Mouse (Mus musculus) frontal cortex, postnatal 25 days (tissue): Measurements from ENCODE around the gene Taf6.
A peak's percentile ranks its signal among the peaks of the same experiment; 100 is the strongest.
"Not testable (repeated sequence)": the region's sequence is repeated elsewhere in the genome, so short reads cannot be mapped to it uniquely, and the experiment has no call there.

ENCODE experiments used
- DNase-seq, 2 experiments: peaks; one replicate each; pipeline ENCODE4 v3.0.0; 2022; ENCODE audit warnings: low spot score in 2 of 2

The Taf6 gene

DNA sequence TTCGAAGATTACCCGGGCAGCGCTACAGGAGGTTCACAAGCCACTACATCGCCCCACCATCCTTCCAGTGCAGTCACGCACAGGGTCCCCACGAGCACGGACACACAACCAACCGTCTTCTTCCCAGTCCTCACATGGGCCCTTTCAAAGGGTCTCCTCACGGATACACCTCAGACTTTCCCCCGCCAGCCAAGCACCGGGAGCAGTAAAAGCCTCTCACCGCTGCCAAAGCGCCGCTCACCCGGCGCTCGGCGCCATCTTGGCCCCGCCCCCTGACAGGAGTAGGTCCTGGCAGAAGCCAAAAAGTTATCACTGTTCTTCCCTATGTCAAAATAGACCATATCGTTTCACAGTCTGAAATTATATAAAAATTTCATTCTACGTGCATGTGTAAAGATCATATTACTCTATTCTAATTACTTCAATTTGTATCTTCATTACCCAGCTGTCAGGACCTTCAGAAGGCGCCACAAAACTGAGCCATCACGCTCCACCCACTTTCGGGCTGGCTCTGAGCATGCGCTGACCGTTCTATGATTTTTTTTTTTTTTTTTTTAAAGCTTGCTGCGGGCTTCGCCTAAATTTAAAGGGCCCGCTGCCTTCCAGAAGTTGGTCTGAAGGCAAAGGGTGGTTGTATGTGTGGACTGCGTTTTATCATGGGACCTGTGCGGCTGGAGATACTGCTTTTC lies at the start of gene Taf6, which contains the start of gene Cnpy4:
Gene Taf6, minus strand, starts transcription at position 502 of the 689 bp plus-strand sequence.
Gene Cnpy4, plus strand, starts transcription at position 536 of the 689 bp plus-strand sequence.
- DNase-seq: peak; percentile 57 to 65

DNA sequence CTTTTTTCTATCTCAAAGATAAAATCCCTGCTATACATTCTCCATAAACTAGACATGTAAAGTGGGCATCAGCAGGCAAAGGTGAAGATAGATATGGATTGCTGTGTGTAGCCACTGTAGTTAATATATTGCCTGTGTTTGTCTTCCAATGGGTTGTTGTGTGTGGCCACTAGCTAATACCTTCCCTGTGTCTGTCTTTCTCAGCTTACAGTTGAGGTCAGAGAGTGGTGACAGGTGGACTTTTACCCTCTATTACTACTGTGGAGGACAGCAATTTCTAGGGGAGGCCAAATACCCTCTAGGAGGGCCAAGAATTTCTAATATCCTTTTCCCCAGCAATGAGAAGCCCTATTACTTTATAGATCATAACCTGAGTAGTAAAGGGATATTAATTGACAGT lies 47.0 kb upstream of the Taf6 start:
- DNase-seq: no peak

DNA sequence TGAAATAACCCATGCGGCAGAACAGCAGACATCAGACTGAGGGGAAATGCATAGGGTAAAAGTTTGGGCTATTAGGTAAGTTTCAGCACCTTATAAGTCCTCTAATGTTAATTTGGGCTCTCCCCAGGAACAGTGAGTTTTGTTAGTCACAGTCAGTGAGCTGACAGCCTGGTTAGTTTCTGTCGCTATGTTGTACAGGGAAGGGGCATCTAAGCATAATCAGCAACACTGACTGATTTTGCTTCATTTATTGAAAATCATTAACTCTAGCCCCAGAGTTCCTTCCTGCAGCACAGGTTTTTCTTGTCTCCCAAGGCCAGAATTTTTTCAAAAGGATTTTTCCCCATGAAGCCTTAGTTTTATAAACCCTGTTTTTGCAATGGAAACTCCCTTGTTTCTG lies 46.5 kb upstream of the Taf6 start:
- DNase-seq: no peak

DNA sequence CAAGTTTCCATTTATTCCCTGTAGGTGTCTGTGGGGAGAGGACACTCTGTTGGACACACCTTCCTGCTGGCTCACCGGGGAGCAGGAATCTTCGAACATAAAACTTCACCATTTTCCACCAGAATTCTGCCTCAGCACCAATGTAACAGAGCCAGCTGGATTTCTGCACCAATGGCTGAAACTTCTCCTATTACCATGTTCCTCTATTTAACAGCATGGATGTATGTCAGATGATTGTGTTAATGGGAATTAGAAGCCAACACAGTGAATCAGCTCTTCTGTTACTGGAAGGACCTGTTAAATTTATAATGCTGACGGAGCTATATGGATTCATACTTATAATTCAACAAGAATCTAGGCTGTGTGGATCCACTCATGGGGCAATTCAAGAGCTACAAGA lies 42.3 kb upstream of the Taf6 start:
- no peak for DNase-seq

DNA sequence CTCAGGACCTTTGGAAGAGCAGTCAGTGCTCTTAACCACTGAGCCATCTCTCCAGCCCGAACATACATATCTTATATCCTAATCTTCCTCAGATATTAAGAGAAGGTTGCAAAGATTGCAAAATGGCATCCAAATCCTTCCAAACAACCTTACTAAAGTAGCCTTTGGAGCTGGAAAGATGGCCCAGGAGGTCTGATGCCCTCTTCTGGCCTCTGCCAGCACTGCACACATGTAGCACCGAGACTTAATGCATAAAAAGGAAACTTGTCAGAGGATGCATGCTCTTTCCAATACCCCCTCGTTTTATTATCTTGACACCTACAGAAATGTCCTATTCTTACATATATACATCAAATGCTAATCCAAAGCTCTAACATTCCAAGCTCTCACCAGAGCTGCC lies 40.8 kb upstream of the Taf6 start:
- no peak for DNase-seq

DNA sequence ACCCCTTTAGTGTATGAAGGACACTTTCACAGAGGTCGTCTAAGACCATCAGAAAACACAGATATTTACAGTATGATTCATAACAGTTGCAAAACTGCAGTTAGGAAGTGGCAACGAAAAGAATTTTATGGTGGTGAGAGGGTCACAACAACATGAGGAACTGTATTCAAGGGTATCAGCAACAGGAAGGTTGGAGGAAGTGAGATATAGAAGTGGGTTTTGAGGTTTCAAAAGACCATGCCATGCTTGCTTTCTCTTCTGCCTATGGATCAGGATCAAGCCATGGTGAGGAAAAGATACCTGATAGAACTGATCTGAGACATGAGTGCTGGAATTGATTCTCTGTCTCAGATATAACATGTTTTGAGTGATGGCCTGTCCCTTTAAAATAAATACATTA lies 40.1 kb upstream of the Taf6 start:
- no peak for DNase-seq

DNA sequence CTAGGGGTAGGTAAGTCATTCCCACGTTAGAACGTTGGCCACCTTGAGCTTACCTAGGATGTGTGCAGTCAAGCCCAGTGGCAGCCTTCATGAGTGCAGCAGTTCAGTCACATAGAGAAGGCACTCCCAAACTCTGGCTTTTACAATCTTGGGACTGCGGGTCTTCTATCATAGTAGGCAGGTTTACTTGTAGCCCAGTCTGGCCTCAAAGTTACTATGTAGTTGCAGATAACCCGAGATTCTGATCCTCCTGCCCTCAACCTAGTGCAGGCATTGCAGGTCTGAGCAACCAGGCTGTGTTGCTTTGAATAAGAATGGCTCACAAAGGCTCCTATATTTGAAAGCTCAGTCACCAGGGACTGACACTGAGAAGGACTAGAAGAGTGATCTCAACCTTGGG lies 39.2 kb upstream of the Taf6 start:
- no peak for DNase-seq

DNA sequence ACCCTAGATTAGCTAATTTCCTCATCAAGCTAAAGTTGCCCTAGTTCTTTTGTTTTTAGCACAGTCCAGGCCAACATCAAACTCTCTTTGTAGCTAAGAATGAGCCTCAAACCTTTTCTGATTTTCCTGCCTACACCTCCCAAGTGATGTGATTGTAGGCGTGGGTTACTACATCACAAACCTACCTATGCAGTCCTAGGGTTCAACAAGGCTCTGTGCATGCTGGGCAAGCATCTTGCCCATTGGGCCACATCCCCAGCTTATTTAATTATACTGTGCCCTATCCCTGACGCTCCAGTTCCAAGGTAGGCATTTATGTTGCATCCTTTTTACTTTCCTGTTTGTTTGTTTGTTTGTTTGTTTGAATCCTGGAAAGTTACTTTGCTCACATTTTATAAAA lies 38.4 kb upstream of the Taf6 start, which contains the start of gene Nxpe5:
Gene Nxpe5, plus strand, starts transcription at position 199 of the 400 bp plus-strand sequence.
- DNase-seq: no peak

DNA sequence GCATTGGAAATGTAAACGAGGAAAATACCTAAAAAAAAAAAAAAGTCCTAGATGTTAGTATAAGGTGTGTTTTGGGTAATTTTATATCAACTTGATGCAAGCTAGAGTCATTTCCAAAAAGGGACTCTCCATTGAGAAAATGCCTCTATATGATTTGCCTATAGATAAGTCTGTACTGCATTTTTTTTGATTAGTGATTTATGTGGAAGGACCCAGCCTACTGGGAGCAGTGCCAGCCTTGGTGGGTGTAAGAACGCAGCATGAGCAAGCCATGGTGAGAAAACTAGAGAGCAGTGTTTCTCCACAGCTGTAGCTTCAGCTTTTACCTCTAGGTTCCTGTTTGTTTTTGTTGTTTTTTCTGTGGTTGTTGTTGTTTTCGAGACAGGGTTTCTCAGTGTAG lies 36.0 kb upstream of the Taf6 start:
- no peak for DNase-seq

DNA sequence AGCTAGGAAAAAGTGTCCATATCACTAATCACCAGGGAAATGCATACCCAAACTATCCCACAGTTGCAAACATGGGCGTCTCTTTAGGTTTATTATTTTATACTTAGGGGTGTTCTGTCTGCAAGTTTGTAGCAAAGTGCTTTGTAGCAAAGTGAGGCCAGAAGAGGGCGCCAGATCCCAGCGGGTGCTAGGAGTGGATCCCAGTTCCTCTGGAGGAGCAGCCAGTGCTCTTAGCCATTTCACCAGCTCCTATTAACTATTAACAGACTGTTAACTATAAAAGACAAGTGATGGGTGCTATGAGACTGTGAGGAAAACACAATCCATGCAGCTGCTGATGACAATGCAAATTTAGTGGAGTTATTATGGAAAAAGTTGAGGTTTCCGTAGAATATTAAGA lies 34.9 kb upstream of the Taf6 start:
- DNase-seq: peak; percentile 79 to 81

DNA sequence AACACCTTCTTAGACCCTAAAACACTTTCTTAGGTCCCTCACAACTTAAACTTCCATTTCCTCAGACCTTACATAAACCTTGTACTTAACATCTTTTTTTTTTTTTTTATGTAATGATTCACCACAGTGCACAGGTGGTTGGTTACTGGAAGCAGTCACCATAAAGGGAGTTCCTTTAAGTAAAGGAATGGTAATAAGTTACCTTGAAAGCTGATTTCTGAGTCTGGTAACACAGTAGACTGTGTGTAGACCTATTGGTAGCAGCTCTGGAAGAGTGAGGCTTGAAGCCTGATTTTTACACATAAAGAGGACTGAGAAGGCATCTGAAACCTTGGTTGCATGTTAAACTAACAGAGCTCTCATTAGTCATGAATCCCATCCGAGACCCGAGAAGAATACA lies 32.6 kb upstream of the Taf6 start:
- no peak for DNase-seq

DNA sequence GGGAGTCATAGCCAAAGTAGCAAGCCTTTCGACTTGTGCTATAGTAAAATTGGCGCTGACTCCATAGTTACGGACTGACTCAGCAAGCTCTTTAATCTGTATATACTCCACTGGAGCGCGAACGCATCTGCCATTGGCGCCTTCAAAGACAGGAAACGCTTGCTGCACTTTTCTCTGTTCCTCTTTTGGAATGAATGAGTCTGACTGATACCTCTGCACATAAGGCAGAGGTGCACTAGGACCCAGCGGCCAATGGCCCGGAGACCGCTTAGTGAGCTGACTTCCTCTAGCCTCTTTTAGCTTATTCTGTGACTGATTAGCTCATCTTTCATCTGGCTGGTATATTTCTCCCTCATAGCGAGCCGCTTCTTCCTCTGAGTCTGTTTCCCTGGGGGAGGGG lies 29.4 kb upstream of the Taf6 start:
- not testable (repeated sequence) for DNase-seq

DNA sequence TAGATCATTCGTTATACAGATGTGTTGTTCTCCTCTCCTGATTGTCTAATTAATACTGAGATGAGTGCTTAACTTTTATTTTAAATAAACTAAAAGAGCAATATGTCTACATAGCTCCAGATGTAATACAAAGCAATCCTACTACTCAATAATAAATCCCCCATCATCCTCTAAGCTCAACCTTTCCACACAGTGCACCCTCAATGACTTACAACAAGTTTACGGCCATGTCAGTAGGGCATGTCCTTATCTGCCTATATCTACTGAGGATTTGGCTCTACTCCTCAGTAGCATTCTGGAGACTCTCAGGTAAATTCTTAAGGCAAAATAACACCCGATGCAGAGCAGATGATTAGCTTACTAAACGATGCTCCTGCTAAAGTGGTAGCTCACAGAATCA lies 20.6 kb upstream of the Taf6 start:
- DNase-seq: no peak

DNA sequence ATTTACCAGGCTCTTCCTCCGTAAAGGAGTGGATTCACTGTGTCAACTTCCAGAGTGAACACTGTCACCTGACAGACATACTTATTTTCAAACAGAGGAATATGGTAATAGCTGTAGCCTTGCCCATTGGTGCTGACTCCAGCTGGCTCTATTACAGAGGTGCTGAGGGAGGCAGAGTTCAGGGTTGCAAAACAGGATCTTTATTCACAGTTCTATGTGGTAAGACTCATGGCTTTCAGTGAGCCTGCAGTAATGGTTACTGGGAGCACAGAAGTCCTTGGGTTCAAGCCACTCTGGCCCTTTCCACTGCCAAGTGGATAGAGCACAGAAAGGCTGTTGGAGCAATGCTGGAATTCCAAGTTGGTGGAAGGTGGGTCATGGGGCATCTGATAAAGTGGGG lies 20.0 kb upstream of the Taf6 start:
- no peak for DNase-seq

DNA sequence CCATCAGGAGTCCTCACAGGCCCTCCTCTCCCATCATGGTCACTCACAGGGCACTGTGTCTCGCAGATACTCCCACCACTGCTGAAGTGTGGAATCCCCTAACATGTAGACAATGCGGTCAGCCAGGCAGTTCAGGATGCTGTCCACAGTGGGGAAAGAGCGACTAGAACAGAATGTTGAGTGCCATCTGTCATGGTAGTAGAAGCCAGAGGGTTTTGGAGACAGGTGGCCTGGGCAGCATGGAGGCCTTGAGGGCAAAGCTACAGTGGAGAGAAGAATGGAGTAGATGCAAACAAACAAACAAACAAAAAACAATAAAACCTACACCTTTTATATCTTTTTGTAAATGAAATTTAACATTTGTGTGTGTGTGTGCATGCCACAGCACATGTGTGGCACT lies 14.8 kb upstream of the Taf6 start:
- no peak for DNase-seq

DNA sequence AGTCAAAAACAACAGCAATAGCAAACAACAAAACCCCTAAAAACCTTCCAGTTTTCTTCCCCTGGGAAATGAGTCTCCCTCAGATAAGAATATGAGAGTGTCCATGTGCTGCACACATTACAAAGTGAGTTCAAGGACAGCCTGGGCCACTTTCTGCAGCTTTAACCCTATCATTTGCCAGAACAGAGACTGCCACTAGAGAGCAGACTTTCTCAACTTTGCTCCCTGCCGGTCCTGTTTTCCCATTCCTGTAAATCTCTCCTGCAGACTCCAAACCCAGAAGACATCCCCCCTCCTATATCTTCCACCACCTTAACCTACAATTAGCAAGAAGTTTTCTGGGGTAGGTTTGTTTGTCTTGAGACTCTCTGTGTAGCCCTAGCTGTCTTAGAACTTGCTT lies 12.3 kb upstream of the Taf6 start:
- DNase-seq: no peak

DNA sequence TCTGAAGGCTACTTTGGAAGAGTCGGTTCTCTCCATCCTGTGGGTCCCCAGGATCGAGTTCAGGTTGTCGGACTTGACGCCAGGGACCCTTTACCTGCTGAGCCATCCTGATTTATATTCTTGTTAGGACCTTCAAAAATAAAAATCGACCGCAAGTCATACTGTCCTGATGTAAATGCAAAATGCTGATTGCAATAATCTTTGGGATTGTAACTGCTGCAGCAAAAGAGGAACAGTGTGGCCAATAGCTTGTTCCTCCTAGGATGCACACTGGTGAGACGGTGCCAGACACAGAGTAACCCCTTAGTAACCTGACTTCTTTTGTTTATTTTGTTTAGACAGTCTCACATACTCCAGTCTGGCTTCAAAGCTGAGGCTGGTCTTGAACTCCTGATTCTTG lies 8.2 kb upstream of the Taf6 start:
- DNase-seq: no peak

DNA sequence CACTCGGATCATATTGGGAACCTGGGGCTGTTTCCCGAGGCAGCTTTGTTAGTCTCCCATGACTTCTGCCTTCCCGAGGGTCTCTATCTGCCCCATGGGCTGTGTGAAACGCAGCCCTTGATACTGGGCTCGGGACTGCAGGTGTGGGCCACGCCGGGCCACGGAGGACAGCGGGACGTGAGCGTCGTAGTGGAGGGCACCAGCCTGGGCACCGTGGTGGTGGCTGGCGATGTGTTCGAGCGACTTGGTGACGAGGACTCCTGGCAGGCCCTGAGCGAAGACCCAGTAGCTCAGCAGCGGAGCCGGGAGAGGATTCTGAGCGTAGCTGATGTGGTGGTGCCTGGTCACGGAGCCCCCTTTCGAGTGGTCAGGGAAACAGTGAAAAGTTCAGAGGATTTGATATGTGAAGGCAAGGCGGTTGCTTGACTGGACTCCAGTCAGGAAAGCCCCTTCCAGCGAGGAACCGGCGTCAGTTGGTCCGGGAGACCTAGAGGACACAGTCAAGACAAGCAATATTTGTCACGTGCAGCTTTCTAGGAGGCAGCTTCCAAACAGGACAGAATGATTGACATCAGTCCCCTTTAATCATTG lies 7.6 kb upstream of the Taf6 start:
- peak in 1 of 2 experiments; percentile 33 for DNase-seq

DNA sequence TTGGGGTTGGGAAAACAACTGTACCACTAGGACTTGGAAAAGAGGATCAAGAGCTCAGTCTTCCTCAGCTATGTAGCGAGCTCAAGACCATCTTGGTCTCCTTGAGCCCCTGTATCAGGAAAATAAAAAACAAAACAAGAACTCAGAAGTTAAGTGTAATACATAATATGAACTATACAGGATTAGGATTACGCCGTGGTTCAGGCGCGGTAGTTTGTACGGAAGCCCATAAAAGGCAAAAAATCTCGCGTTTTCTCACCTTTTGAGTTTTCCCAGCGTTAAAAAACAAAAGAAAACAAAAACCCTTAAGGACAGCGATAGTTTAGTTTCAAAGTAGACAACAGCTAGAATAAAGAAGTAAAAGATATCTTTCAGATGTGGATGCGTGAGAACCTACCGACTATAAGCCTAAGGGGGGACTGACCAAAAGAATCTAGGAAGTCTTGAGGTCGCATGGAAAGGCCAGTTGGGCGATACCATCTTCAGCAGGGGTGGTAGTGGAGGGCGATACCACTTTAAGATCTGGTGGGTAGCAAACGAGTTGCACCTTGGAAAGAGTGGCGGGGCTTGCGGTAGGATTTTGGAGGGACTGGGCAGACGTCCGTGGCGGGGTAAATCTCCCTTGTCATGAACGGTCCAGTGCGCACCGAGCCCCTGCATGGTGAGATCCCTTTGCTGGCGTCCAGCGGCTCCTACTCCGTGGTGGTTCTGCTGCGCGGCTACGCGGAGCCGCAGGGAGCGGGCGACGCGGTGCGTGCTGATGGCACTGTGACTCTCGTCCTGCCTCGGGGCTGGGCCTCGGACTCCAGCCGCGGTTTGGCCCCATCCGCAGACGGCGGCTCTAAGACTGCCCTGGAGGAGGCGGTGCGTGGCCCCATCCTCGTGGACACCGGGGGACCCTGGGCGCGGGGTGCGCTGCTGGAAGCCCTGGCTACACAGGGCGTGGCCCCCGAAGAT lies 6.8 kb upstream of the Taf6 start, which contains the start of gene Mblac1:
Gene Mblac1, plus strand, starts transcription at position 544 of the 957 bp plus-strand sequence.
- peak; percentile 73 to 86 for DNase-seq

DNA sequence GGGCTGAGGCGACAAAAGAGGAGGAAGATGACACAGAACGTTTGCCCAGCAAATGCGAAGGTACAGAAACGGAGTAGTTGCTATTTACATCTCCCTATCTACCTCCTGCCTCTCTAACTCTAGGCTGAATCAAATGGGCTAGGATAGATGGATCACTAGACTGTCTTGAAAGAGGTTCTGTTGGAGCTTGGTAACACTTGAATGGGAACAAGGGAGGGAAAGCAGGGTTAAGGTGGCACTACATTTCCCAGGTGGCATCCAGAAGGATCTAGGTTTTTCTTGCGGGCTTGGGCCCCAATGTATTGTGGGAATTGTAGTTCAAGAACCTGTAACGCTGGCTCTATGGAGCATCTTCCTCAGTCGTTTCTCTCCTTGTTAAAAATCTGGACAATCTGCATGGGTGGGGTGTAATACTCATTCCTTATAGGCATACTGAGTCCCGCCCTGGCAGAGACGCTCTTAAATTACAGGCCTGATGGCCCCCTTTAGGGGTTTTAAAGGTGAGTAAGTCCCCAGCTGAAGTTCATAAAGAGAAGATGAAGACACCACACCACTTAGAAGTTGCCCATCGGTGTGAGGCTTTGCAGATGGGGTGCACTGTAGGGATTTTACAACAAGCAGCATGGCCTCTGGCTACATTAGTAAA lies 533 bp upstream of the Taf6 start:
- DNase-seq: peak in 1 of 2 experiments; percentile 62

DNA sequence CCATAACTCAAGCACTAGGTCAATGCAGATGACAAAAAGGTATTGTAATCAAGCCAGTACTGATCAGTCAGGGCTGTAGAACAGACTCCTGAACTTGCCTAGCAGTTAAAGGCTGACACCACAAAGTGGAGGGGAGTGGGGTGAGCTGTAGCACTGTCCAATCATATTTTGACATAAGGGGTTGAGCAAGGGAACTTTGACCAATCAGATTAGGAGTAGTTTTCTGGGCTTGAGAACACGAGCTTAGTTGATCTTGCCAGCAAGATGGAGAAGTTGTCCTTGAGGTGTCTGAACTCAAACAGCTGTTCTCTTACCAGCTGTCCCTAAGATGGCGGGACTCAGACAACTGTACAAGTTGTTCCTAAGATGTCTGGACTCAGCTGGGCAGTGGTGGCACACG lies 14.0 kb downstream of the Taf6 start:
- no peak for DNase-seq
